Mouse (Mus musculus): ENCODE data around the gene Dst.

- no peak for TF ChIP-seq NRF1 (IDR thresholded peaks at IDR 0.05; ENCODE audit: low read depth, low read length)
- no peak for TF ChIP-seq POLR2A (IDR thresholded peaks at IDR 0.05; ENCODE audit: low read depth, low read length)
- no peak for TF ChIP-seq CTCF (conservative IDR thresholded peaks at IDR 0.05 in 1 of 2, IDR thresholded peaks at IDR 0.05 in 1 of 2; ENCODE audit: low read depth in 2 of 2, low read length in 2 of 2)
- TF ChIP-seq USF2 (conservative IDR thresholded peaks at IDR 0.05; ENCODE audit: low read depth, low read length), result no peak
- TF ChIP-seq EP300 (IDR thresholded peaks at IDR 0.05; ENCODE audit: low read length), result no peak
- TF ChIP-seq MAFK (IDR thresholded peaks at IDR 0.05; ENCODE audit: insufficient replicate concordance, low read length), result no peak
- TF ChIP-seq SIN3A (IDR thresholded peaks at IDR 0.05; ENCODE audit: low read length), result no peak
Measured at GRCm38 (mm10) chr1:34077941-34078340, 169.9 kb downstream of the Dst start.
